Mouse (Mus musculus) lung, postnatal 14 days (tissue): ENCODE data around the gene Pde4dip.

Source experiments
- DNase-seq: peaks from one replicate; pipeline ENCODE4 v3.0.0; 2021

The Pde4dip gene

DNA sequence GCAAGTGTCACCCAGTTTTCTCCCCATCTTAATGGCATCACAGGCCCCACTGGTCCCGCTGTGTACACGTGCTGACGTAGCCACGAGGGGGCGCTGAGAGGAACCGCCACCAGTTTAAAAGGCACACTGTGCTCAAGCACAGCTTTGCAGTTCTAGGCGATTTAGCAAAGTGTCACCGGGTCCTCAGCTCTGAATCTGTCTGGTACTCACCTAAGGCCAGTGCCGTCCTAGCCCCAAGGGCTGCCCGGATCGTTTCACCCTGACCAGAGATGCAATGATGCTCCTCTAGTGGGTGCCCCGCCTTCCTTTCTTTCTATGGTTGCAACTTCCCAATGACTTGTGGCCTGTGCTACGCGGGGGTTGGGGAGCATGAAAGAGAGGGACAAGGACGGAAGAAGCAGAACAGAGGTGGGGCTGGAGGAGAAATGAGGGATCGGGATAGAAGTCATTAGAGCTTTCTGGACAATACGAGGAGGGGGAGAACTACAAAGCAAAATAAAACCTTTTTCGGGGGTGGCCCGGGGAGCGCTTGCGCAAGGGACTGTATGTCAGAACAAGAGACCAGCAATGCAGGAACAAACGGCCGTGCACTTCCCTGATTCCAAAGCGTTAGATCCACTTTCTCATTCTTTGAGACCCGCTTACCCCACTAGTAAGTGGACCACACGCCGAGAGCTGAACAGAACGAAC, 207.7 kb downstream of the Pde4dip start:
- DNase-seq: peak; percentile 87

DNA sequence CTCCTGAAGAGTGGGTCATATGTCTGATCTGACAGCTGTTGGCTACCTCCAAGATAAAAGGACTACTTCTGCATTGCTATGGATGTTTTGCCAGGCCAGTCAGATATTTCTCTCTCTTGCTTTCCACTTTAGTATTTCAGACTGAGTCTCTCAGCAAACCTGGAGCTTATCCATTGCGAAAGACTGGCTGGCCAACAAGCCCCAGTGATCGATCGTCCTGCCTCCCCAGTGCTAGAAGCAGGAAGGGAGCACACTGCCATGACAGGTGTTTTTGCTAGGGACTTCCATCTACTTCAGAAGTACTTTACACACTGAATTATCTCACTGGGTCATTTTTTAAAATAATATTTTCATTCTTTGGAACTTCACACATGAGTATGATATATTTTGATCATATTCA, 210.1 kb downstream of the Pde4dip start:
- DNase-seq: no peak

GRCm38 (mm10) chr3:97676126-97676525, 212.4 kb downstream of the Pde4dip start:
- DNase-seq: no peak

DNA sequence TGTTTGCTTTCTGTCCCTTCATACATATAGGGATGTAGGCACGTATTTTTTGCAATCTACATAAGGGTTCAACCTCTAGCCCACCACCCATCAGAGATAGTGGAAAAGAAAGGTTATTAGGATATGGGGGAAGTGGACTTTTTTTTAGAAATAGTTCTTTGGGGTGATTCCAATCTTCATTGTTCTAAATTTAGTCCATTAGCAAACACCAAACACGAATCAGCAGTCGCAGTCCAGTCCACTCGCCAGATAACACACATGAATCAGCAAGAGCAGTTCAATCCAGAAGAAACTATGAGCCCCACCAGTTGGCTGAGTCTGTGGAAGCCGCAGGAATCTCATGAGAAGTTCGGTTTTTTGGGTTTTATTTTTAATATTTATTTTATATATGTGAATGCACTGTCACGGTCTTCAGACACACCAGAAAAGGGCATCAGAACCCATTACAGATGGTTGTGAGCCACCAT, 213.8 kb downstream of the Pde4dip start, which contains the start of gene Gm17651:
Gene Gm17651, minus strand, starts transcription at position 51 of the 467 bp plus-strand sequence.
- DNase-seq: no peak

DNA sequence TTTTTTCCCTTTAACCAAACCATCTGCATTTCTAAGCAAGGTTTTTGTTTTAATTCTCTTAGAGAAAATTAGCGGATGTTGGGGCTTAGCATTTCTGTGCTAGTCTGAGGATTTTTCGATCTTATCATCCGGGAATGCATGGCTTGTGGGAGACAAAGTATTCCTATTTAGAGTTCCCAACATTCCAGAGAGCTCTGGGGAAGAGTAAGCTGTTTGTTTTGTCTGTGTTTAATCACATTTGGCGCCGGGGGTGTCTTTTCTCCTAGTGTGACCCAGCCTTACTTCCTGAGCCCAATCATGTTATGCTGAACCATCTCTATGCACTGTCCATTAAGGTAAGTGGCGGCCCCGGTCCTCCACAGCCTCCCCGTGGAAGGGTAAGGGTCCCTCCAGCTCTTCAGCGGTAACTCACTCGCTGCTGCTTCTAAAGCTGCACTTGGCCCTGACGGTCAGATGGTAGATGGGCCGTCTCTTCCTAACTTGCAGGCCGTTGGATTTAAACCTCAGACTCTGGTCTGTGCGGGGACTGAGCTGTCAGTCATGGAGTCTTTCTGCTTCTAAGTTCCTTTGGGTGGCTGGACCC, 221.3 kb downstream of the Pde4dip start:
- DNase-seq: no peak

- DNase-seq: no peak
These were observed 222.4 kb downstream of the Pde4dip start for GRCm38 (mm10) chr3:97666154-97666553.

GRCm38 (mm10) chr3:97665525-97665924, 223.0 kb downstream of the Pde4dip start:
- DNase-seq: no peak

DNA sequence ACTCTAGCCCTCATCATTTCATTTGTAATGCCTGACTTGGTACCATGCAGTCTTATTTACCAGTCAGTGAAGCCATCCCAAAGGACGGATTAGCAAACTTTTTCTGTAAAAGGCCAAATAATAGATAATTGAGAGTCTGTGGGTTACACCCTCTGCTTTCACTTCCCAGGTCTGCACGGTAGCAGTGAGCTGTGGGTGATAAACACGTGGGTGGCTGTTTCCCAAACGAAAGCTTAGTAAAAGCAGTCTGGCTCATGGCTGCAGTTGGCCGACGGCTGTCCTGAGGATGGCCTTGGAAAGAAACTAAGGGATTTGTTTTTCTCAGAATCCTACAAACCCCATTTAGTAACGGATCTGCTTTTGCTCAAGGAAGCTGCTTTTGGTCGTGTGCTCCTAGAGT, 227.3 kb downstream of the Pde4dip start:
- no peak for DNase-seq

GRCm38 (mm10) chr3:97659746-97660145, 228.8 kb downstream of the Pde4dip start:
- DNase-seq: no peak

DNA sequence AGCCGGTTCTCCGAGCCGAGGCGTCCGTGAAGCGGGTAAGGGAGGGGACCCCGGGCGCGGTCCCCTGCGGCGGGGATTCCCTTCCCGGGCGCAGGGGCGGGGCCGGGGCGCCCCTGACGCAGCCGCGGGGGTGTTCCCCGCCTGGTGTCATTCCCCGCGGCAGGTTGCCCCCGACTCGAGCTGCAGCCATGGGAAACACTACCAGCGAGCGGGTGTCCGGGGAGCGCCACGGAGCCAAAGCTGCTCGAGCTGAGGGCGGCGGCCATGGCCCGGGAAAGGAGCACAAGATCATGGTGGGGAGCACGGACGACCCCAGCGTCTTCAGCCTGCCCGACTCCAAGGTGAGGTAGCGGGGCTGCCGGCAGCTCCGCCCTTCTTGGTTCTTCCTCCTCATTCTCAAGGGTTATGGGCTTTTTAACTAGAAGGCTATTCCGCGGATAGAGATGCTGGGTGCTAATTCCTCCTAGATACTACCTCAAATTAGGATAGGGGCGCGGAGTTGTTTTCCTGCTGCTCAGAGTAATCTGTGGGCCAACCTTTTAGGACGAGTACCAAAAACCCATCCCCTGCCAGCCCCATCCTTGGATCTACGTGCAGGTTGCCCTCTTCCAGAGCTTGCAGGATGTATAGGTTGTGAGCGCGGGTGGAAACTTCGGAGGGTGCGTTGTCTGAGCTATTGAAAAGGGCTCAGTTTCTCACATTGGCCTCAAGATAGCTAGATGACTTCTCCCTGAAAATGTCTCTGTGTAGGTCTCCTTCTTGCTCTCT, 229.9 kb downstream of the Pde4dip start:
- DNase-seq: no peak

- peak; percentile 100 for DNase-seq
These were observed 230.7 kb downstream of the Pde4dip start, which contains the start of gene Prkab2 for GRCm38 (mm10) chr3:97657655-97658411. TSS of gene Prkab2 (plus strand) at chr3:97658193.

- DNase-seq: peak; percentile 28
These were observed 233.6 kb downstream of the Pde4dip start for GRCm38 (mm10) chr3:97654901-97655300.

DNA sequence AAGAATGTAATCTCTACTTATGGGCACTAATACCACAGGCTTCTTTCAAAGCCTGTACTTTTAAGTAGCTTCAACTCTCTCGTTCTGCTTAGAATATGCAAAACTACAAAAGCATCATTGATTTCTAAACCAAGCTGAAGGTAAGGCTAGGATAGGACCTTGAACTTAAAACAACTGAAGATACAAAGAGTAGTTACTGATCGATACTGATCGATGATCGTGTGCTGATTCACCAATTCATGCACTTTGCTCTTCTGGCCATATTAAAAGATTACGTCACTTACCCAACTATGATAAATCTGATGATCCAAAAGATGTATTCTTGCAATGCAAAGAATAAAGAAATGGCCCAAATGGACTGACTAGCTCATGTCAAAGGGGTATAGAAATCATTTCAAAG, 234.7 kb downstream of the Pde4dip start:
- DNase-seq: no peak

GRCm38 (mm10) chr3:97651604-97652003, 236.9 kb downstream of the Pde4dip start:
- no peak for DNase-seq

DNA sequence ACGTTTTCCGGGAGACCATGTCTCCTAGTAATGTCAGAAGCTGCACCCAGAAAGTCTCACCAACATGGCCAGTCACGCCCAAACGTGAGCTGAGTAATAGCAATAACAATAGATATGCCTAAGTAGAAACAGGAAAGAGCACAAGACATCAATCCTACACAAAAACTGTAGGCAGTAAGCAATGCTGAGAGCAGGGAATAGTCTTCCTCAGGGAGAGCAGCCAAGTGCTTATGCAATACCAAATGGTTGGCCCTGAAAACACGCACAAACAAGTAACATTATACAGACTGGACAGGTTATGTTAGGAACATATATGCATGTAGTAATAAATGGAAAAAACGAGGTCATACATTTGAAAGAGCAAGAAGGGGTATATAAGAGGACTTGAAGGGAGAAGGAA, 239.0 kb downstream of the Pde4dip start:
- no peak for DNase-seq

- no peak for DNase-seq
These were observed 239.5 kb downstream of the Pde4dip start for GRCm38 (mm10) chr3:97649022-97649421.

- no peak for DNase-seq
These were observed 240.0 kb downstream of the Pde4dip start for GRCm38 (mm10) chr3:97648518-97648917.

- DNase-seq: no peak
These were observed 246.5 kb downstream of the Pde4dip start for GRCm38 (mm10) chr3:97642001-97642400.

GRCm38 (mm10) chr3:97641396-97641795, 247.1 kb downstream of the Pde4dip start:
- DNase-seq: no peak
